Mouse (Mus musculus): ENCODE measurements at regions not wholly inside any gene's neighbourhood (a gene's known extent, or its start where the extent isn't known, plus 50 kb on each side); places are given as distances from the start of the nearest gene placed in this dataset.

- no peak for TF ChIP-seq CTCF (conservative IDR thresholded peaks at IDR 0.05; ENCODE audit: low read length)
- TF ChIP-seq POU5F1 (IDR thresholded peaks at IDR 0.05; ENCODE audit: borderline replicate concordance, low read length): no peak
Measured at GRCm38 (mm10) chr9:117922992-117923391, 117.3 kb upstream of the Azi2 start.

Measured in E14TG2a.4 (cell line).